Mouse (Mus musculus): ENCODE data around the gene Aprt.

DNA sequence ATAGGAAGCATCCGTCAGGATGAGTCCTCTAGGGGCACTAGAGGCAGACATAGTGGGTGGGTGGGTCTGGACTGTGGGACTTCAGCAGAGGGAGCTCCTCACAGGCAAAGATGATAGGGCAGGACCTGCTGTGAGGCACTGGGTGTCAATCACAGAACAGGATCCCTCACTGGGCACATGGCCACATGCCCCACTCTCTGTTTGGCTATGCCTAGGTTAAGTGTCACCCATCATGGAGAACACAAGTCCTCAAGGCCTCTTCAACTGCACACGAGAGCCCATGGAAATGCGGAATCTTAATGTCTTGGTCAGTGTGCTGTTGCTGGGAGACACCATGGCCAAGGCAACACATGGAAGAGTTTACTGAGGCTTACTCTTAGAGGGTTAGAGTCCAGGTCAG lies 48.8 kb downstream of the Aprt start:
- TF ChIP-seq POLR2A (IDR thresholded peaks at IDR 0.05; ENCODE audit: low read depth, low read length) (no peak), CTCF (IDR thresholded peaks at IDR 0.05; ENCODE audit: extremely low read depth, insufficient read depth, insufficient read length, insufficient replicate concordance) (no peak)
